Mouse (Mus musculus) fibroblast of lung, adult 2 months (primary cell): ENCODE data around the gene Spint4.

ENCODE experiments used
- DNase-seq: peaks from one replicate; pipeline ENCODE4 v3.0.0-alpha.2; 2011; ENCODE audit warnings: low read depth

The Spint4 gene

GRCm38 (mm10) chr2:164733259-164733658 is 35.0 kb downstream of the Spint4 start:
- no peak for DNase-seq

GRCm38 (mm10) chr2:164734839-164735238 is 36.5 kb downstream of the Spint4 start:
- no peak for DNase-seq

- DNase-seq: no peak
Measured at GRCm38 (mm10) chr2:164735446-164735845, 37.1 kb downstream of the Spint4 start.

- no peak for DNase-seq
Measured at GRCm38 (mm10) chr2:164737377-164738090, 39.2 kb downstream of the Spint4 start.

- peak; percentile 87 for DNase-seq
Measured at GRCm38 (mm10) chr2:164739876-164740275, 41.6 kb downstream of the Spint4 start.

GRCm38 (mm10) chr2:164744987-164745386 is 46.7 kb downstream of the Spint4 start:
- DNase-seq: no peak

GRCm38 (mm10) chr2:164745843-164746479 is 47.7 kb downstream of the Spint4 start, which contains the start of the genes Wfdc3 and Dnttip1:
Gene Wfdc3 (minus strand): TSS chr2:164745931.
Gene Dnttip1 (plus strand): TSS chr2:164745983.
- no peak for DNase-seq

GRCm38 (mm10) chr2:164746693-164747092 is 48.4 kb downstream of the Spint4 start:
- DNase-seq: no peak

- DNase-seq: no peak
Measured at GRCm38 (mm10) chr2:164748191-164748590, 49.9 kb downstream of the Spint4 start.

- no peak for DNase-seq
Measured at GRCm38 (mm10) chr2:164748991-164749390, 50.7 kb downstream of the Spint4 start.
